Mouse (Mus musculus) liver, embryonic 15.5 days (tissue): ENCODE results near the gene Prkce. TPM values are rescaled to one million over a fixed set of nuclear protein-coding genes. Genes with fewer than 3 reads are reported as not detected.
A peak's percentile ranks its signal among the peaks of the same experiment; 100 is the strongest.

ENCODE experiments used
- ATAC-seq: fragments of 200-750 bp; cut with Nextera tagmentation; 2 replicates; pipeline ENCODE4 v1.8.0; 2017; ENCODE audit warnings: moderate number of reproducible peaks, mild to moderate bottlenecking, moderate library complexity; ENCODE audit not compliant: insufficient read depth
- H3K27ac ChIP-seq: fragments of 300-500 bp; sonication (generic); replicated peaks from 2 replicates; pipeline ENCODE4 v1.5.1; 2015; ENCODE audit warnings: mild to moderate bottlenecking, inconsistent platforms
- H3K27me3 ChIP-seq: fragments of 300-500 bp; sonication (generic); 2 replicates; pipeline ENCODE4 v1.6.1; 2015; ENCODE audit warnings: mild to moderate bottlenecking, inconsistent platforms
- H3K36me3 ChIP-seq: fragments of 300-500 bp; sonication (generic); replicated peaks from 2 replicates; pipeline ENCODE4 v1.6.1; 2015; ENCODE audit warnings: moderate library complexity, mild to moderate bottlenecking, inconsistent platforms
- H3K4me1 ChIP-seq: fragments of 300-500 bp; sonication (generic); replicated peaks from 2 replicates; pipeline ENCODE4 v1.6.1; 2015; ENCODE audit warnings: inconsistent platforms
- H3K4me2 ChIP-seq: fragments of 300-500 bp; sonication (generic); 2 replicates; pipeline ENCODE4 v1.6.1; 2015; ENCODE audit warnings: moderate library complexity, mild to moderate bottlenecking, inconsistent platforms
- H3K4me3 ChIP-seq: fragments of 300-500 bp; sonication (generic); replicated peaks from 2 replicates; pipeline ENCODE4 v1.5.1; 2015; ENCODE audit warnings: mild to moderate bottlenecking, inconsistent platforms
- H3K9ac ChIP-seq: fragments of 300-500 bp; sonication (generic); 2 replicates; pipeline ENCODE4 v1.6.1; 2015; ENCODE audit warnings: moderate library complexity, mild to moderate bottlenecking, inconsistent platforms
- H3K9me3 ChIP-seq: fragments of 300-500 bp; sonication (generic); replicated peaks from 2 replicates; pipeline ENCODE4 v1.6.1; 2016; ENCODE audit warnings: inconsistent platforms
- WGBS: fragments of 180-500 bp; shearing (Covaris S2); methylation state at CpG from one replicate; pipeline ENCODE4 v1.1.7; 2015; ENCODE audit warnings: mixed read lengths; ENCODE audit not compliant: insufficient replicate concordance; 5-methylcytosine and 5-hydroxymethylcytosine counted together
- polyA plus RNA-seq: library from polyadenylated mRNA; unstranded; fragments of >200 nt; fragmentation: Nextera tagmentation; extraction: Ambion mirVana; gene quantifications from 2 replicates; pipeline ENCODE4 v1.2.1, GENCODE M21; 2015

The Prkce gene
- polyA plus RNA-seq, 1 experiment from 2014 or later = 0.79 TPM

GRCm38 (mm10) chr17:86336652-86337073 lies 169.1 kb downstream of the Prkce start:
- H3K9me3 ChIP-seq = no peaks in the 10 kb centered on the region
- H3K9ac ChIP-seq = no peak overlapping the region
- no peak for ATAC-seq
- H3K4me3 ChIP-seq = no peak overlapping the region
- no peak overlapping the region for H3K27ac ChIP-seq
- H3K4me1 ChIP-seq = peaks cover 9% of the 10 kb centered on the region; the same call in 1 of the 2 replicates
- H3K27me3 ChIP-seq = no peaks in the 10 kb centered on the region
- 39% methylated on average over 4 of the region's 4 CpGs for WGBS
- H3K4me2 ChIP-seq = no peak overlapping the region
- H3K36me3 ChIP-seq = no peaks in the 10 kb centered on the region

- Histone ChIP-seq H3K9ac (no peak overlapping the region), H3K27me3 (no peaks in the 10 kb centered on the region), H3K4me2 (no peak overlapping the region), H3K27ac (no peak overlapping the region), H3K36me3 (no peaks in the 10 kb centered on the region), H3K9me3 (no peaks in the 10 kb centered on the region), H3K4me1 (peaks cover 9% of the 10 kb centered on the region; the same call in 1 of the 2 replicates), H3K4me3 (no peak overlapping the region)
- ATAC-seq = 0 out of 2 replicates have a peak, but pooled peaks have one; percentile 32
- 23% methylated on average over 3 of the region's 3 CpGs for WGBS
These were observed 169.5 kb downstream of the Prkce start for GRCm38 (mm10) chr17:86337076-86337475.

GRCm38 (mm10) chr17:86338328-86338727 lies 170.7 kb downstream of the Prkce start:
- Histone ChIP-seq H3K4me1 (peaks cover 9% of the 10 kb centered on the region; the same call in 1 of the 2 replicates), H3K36me3 (no peaks in the 10 kb centered on the region), H3K9ac (no peak overlapping the region), H3K4me3 (no peak overlapping the region), H3K27me3 (no peaks in the 10 kb centered on the region), H3K9me3 (no peaks in the 10 kb centered on the region), H3K27ac (no peak overlapping the region), H3K4me2 (no peak overlapping the region)
- ATAC-seq = no peak
- 48% methylated on average over 5 of the region's 5 CpGs for WGBS

GRCm38 (mm10) chr17:86344032-86344431 lies 176.4 kb downstream of the Prkce start:
- Histone ChIP-seq H3K4me2 (no peak overlapping the region), H3K36me3 (no peaks in the 10 kb centered on the region), H3K4me1 (no peaks in the 10 kb centered on the region), H3K9me3 (no peaks in the 10 kb centered on the region), H3K9ac (no peak overlapping the region), H3K4me3 (no peak overlapping the region), H3K27ac (no peak overlapping the region), H3K27me3 (no peaks in the 10 kb centered on the region)
- ATAC-seq = no peak
- 22% methylated on average over 8 of the region's 8 CpGs for WGBS

GRCm38 (mm10) chr17:86345234-86346005 lies 177.8 kb downstream of the Prkce start:
- Histone ChIP-seq H3K4me3 (no peak overlapping the region), H3K4me1 (no peaks in the 10 kb centered on the region), H3K4me2 (no peak overlapping the region), H3K27ac (no peak overlapping the region), H3K27me3 (no peaks in the 10 kb centered on the region), H3K9me3 (no peaks in the 10 kb centered on the region), H3K36me3 (no peaks in the 10 kb centered on the region), H3K9ac (no peak overlapping the region)
- 79% methylated on average over 22 of the region's 22 CpGs for whole genome bisulfite sequencing
- no peak for ATAC-seq

GRCm38 (mm10) chr17:86350236-86350635 lies 182.7 kb downstream of the Prkce start:
- no peak overlapping the region for H3K9ac ChIP-seq
- H3K9me3 ChIP-seq = no peaks in the 10 kb centered on the region
- H3K27me3 ChIP-seq = no peaks in the 10 kb centered on the region
- no peak overlapping the region for H3K4me2 ChIP-seq
- H3K36me3 ChIP-seq = no peaks in the 10 kb centered on the region
- WGBS = 65% methylated on average over 3 of the region's 3 CpGs
- H3K4me3 ChIP-seq = no peak overlapping the region
- no peak for ATAC-seq
- no peaks in the 10 kb centered on the region for H3K4me1 ChIP-seq
- H3K27ac ChIP-seq = no peak overlapping the region

- Histone ChIP-seq H3K27me3 (no peaks in the 10 kb centered on the region), H3K4me1 (no peaks in the 10 kb centered on the region), H3K4me3 (no peak overlapping the region), H3K36me3 (no peaks in the 10 kb centered on the region), H3K9ac (no peak overlapping the region), H3K27ac (no peak overlapping the region), H3K4me2 (no peak overlapping the region), H3K9me3 (no peaks in the 10 kb centered on the region)
- WGBS = 58% methylated on average over 12 of the region's 12 CpGs
- ATAC-seq = no peak
These were observed 183.2 kb downstream of the Prkce start for GRCm38 (mm10) chr17:86350791-86351261.

- ATAC-seq = no peak
- Histone ChIP-seq H3K4me1 (no peaks in the 10 kb centered on the region), H3K4me3 (no peak overlapping the region), H3K9me3 (no peaks in the 10 kb centered on the region), H3K27me3 (no peaks in the 10 kb centered on the region), H3K36me3 (no peaks in the 10 kb centered on the region), H3K4me2 (no peak overlapping the region), H3K9ac (no peak overlapping the region), H3K27ac (no peak overlapping the region)
- WGBS = 56% methylated on average over 4 of the region's 4 CpGs
These were observed 183.7 kb downstream of the Prkce start for GRCm38 (mm10) chr17:86351282-86351681.

- H3K9ac ChIP-seq = no peak overlapping the region
- no peak for ATAC-seq
- H3K36me3 ChIP-seq = no peaks in the 10 kb centered on the region
- H3K4me2 ChIP-seq = no peak overlapping the region
- no peaks in the 10 kb centered on the region for H3K9me3 ChIP-seq
- no peak overlapping the region for H3K27ac ChIP-seq
- no peak overlapping the region for H3K4me3 ChIP-seq
- no peaks in the 10 kb centered on the region for H3K27me3 ChIP-seq
- WGBS = 69% methylated on average over 12 of the region's 12 CpGs
- no peaks in the 10 kb centered on the region for H3K4me1 ChIP-seq
These were observed 184.9 kb downstream of the Prkce start for GRCm38 (mm10) chr17:86352247-86353037.

GRCm38 (mm10) chr17:86353679-86354078 lies 186.1 kb downstream of the Prkce start:
- no peak overlapping the region for H3K27ac ChIP-seq
- H3K27me3 ChIP-seq = no peaks in the 10 kb centered on the region
- H3K4me1 ChIP-seq = no peaks in the 10 kb centered on the region
- no peak overlapping the region for H3K4me2 ChIP-seq
- H3K36me3 ChIP-seq = no peaks in the 10 kb centered on the region
- no peak for ATAC-seq
- no peak overlapping the region for H3K9ac ChIP-seq
- no peaks in the 10 kb centered on the region for H3K9me3 ChIP-seq
- no peak overlapping the region for H3K4me3 ChIP-seq
- 15% methylated on average over 4 of the region's 4 CpGs for WGBS

GRCm38 (mm10) chr17:86354101-86354500 lies 186.5 kb downstream of the Prkce start:
- ATAC-seq = no peak
- Histone ChIP-seq H3K27me3 (no peaks in the 10 kb centered on the region), H3K9ac (no peak overlapping the region), H3K27ac (no peak overlapping the region), H3K36me3 (no peaks in the 10 kb centered on the region), H3K4me1 (no peaks in the 10 kb centered on the region), H3K9me3 (no peaks in the 10 kb centered on the region), H3K4me3 (no peak overlapping the region), H3K4me2 (no peak overlapping the region)
- 38% methylated on average over 4 of the region's 4 CpGs for WGBS
